Mouse (Mus musculus) embryonic facial prominence, embryonic 10.5 days (tissue): ENCODE measurements around the gene Stxbp4. TPM values are rescaled to one million over a fixed set of nuclear protein-coding genes. Genes with fewer than 3 reads are reported as not detected.

ENCODE experiments used
- DNase-seq: peaks from one replicate; pipeline ENCODE4 v3.0.0-alpha.2; 2017; ENCODE audit warnings: low spot score
- H3K27ac ChIP-seq: fragments of 300-500 bp; sonication (generic); replicated peaks from 2 replicates; pipeline ENCODE4 v1.5.1; 2016; ENCODE audit warnings: mild to moderate bottlenecking
- H3K27me3 ChIP-seq: fragments of 300-500 bp; sonication (generic); replicated peaks from 2 replicates; pipeline ENCODE4 v1.6.1; 2016; ENCODE audit warnings: low read depth, mild to moderate bottlenecking; ENCODE audit not compliant: poor library complexity, severe bottlenecking
- H3K36me3 ChIP-seq: fragments of 300-500 bp; sonication (generic); replicated peaks from 2 replicates; pipeline ENCODE4 v1.6.1; 2016; ENCODE audit warnings: mild to moderate bottlenecking, moderate library complexity
- H3K4me1 ChIP-seq: fragments of 300-500 bp; sonication (generic); 2 replicates; pipeline ENCODE4 v1.6.1; 2016
- H3K4me3 ChIP-seq: fragments of 300-500 bp; sonication (generic); 2 replicates; pipeline ENCODE4 v1.5.1; 2016; ENCODE audit warnings: mild to moderate bottlenecking, moderate library complexity
- H3K9me3 ChIP-seq: fragments of 300-500 bp; sonication (generic); 2 replicates; pipeline ENCODE4 v1.6.1; 2016; ENCODE audit warnings: mild to moderate bottlenecking
- WGBS: fragments of 180-500 bp; shearing (Covaris S2); methylation state at CpG from one replicate; pipeline ENCODE4 v1.1.7; 2016; 5-methylcytosine and 5-hydroxymethylcytosine counted together
- polyA plus RNA-seq: library from polyadenylated mRNA; unstranded; fragments of >200 nt; fragmentation: Nextera tagmentation; extraction: Ambion mirVana; gene quantifications from 2 replicates; pipeline ENCODE4 v1.2.1, GENCODE M21; 2016

Stxbp4 gene
- polyA plus RNA-seq, 1 experiment from 2014 or later, result 37.9 TPM

- DNase-seq, result no peak
- Histone ChIP-seq H3K27me3 (no peaks in the 10 kb centered on the region), H3K4me3 (no peak overlapping the region), H3K9me3 (no peaks in the 10 kb centered on the region), H3K36me3 (peaks cover 13% of the 10 kb centered on the region), H3K4me1 (peaks cover 38% of the 10 kb centered on the region), H3K27ac (peak overlapping the region; percentile 78)
- WGBS, result 68% methylated on average over 3 of the region's 3 CpGs
Observed at GRCm38 (mm10) chr11:90666144-90666757, 28.4 kb upstream of the Stxbp4 start.

- 17% methylated on average over 6 of the region's 6 CpGs for WGBS
- Histone ChIP-seq H3K4me3 (no peak overlapping the region), H3K27ac (peak overlapping the region; percentile 78)
Observed at GRCm38 (mm10) chr11:90665161-90665560, 27.3 kb upstream of the Stxbp4 start.

GRCm38 (mm10) chr11:90664345-90664986 lies 26.6 kb upstream of the Stxbp4 start:
- DNase-seq, result no peak
- Histone ChIP-seq H3K36me3 (peaks cover 11% of the 10 kb centered on the region), H3K27ac (peak overlapping the region; percentile 78), H3K4me1 (peaks cover 38% of the 10 kb centered on the region), H3K27me3 (no peaks in the 10 kb centered on the region), H3K4me3 (no peak overlapping the region), H3K9me3 (no peaks in the 10 kb centered on the region)
- 30% methylated on average over 8 of the region's 8 CpGs for WGBS

More at GRCm38 (mm10) chr11:90665161-90665560, 27.3 kb upstream of the Stxbp4 start:
- peaks cover 18% of the 10 kb centered on the region for H3K36me3 ChIP-seq
- no peaks in the 10 kb centered on the region for H3K27me3 ChIP-seq
- peak; percentile 60 for DNase-seq
- peaks cover 38% of the 10 kb centered on the region for H3K4me1 ChIP-seq
- H3K9me3 ChIP-seq, result no peaks in the 10 kb centered on the region

GRCm38 (mm10) chr11:90663618-90664297 lies 25.9 kb upstream of the Stxbp4 start:
- Histone ChIP-seq H3K36me3 (peaks cover 16% of the 10 kb centered on the region), H3K4me3 (no peak overlapping the region), H3K27me3 (no peaks in the 10 kb centered on the region), H3K9me3 (no peaks in the 10 kb centered on the region), H3K4me1 (peaks cover 38% of the 10 kb centered on the region), H3K27ac (peak overlapping the region; percentile 78)
- whole genome bisulfite sequencing, result 42% methylated on average over 5 of the region's 5 CpGs
- no peak for DNase-seq

- Histone ChIP-seq H3K4me1 (peaks cover 38% of the 10 kb centered on the region), H3K36me3 (peaks cover 15% of the 10 kb centered on the region), H3K27me3 (no peaks in the 10 kb centered on the region), H3K4me3 (no peak overlapping the region), H3K9me3 (no peaks in the 10 kb centered on the region), H3K27ac (peak overlapping the region; percentile 57; the same call in 1 of the 2 replicates)
- WGBS, result 81% methylated on average over 3 of the region's 3 CpGs
- DNase-seq, result no peak
Observed at GRCm38 (mm10) chr11:90663052-90663451, 25.2 kb upstream of the Stxbp4 start.

- Histone ChIP-seq H3K4me3 (no peak overlapping the region), H3K4me1 (peaks cover 27% of the 10 kb centered on the region), H3K27ac (no peak overlapping the region), H3K27me3 (no peaks in the 10 kb centered on the region), H3K9me3 (no peaks in the 10 kb centered on the region), H3K36me3 (peaks cover 29% of the 10 kb centered on the region)
- no peak for DNase-seq
- 86% methylated on average over 4 of the region's 4 CpGs for WGBS
Observed at GRCm38 (mm10) chr11:90660662-90661061, 22.8 kb upstream of the Stxbp4 start.

- no peak for DNase-seq
- H3K4me3 ChIP-seq, result no peak overlapping the region
- H3K27ac ChIP-seq, result no peak overlapping the region
- H3K27me3 ChIP-seq, result no peaks in the 10 kb centered on the region
- no peaks in the 10 kb centered on the region for H3K9me3 ChIP-seq
- H3K4me1 ChIP-seq, result no peaks in the 10 kb centered on the region
- H3K36me3 ChIP-seq, result peaks cover 44% of the 10 kb centered on the region
- 88% methylated on average over 12 of the region's 12 CpGs for WGBS
Observed at GRCm38 (mm10) chr11:90657527-90657926, 19.6 kb upstream of the Stxbp4 start.

- H3K27me3 ChIP-seq, result no peaks in the 10 kb centered on the region
- H3K4me1 ChIP-seq, result no peaks in the 10 kb centered on the region
- WGBS, result 89% methylated on average over 4 of the region's 4 CpGs
- no peaks in the 10 kb centered on the region for H3K9me3 ChIP-seq
- H3K27ac ChIP-seq, result no peak overlapping the region
- DNase-seq, result no peak
- no peak overlapping the region for H3K4me3 ChIP-seq
- H3K36me3 ChIP-seq, result peaks cover 72% of the 10 kb centered on the region
Observed at GRCm38 (mm10) chr11:90652603-90653002, 14.7 kb upstream of the Stxbp4 start.

GRCm38 (mm10) chr11:90650231-90650885 lies 12.5 kb upstream of the Stxbp4 start:
- no peaks in the 10 kb centered on the region for H3K4me1 ChIP-seq
- DNase-seq, result no peak
- H3K4me3 ChIP-seq, result no peak overlapping the region
- no peaks in the 10 kb centered on the region for H3K9me3 ChIP-seq
- no peak overlapping the region for H3K27ac ChIP-seq
- H3K36me3 ChIP-seq, result peaks cover 79% of the 10 kb centered on the region
- H3K27me3 ChIP-seq, result no peaks in the 10 kb centered on the region
- WGBS, result 83% methylated on average over 9 of the region's 9 CpGs

GRCm38 (mm10) chr11:90649777-90650176 lies 11.9 kb upstream of the Stxbp4 start:
- Histone ChIP-seq H3K4me3 (no peak overlapping the region), H3K4me1 (no peaks in the 10 kb centered on the region), H3K36me3 (peaks cover 81% of the 10 kb centered on the region), H3K27ac (no peak overlapping the region), H3K9me3 (no peaks in the 10 kb centered on the region), H3K27me3 (no peaks in the 10 kb centered on the region)
- DNase-seq, result no peak
- 94% methylated on average over 6 of the region's 6 CpGs for WGBS

- H3K4me1 ChIP-seq, result peaks cover 19% of the 10 kb centered on the region
- H3K9me3 ChIP-seq, result no peaks in the 10 kb centered on the region
- WGBS, result under 1% methylated on average over 54 of the region's 54 CpGs
- peak overlapping the region; percentile 98 for H3K27ac ChIP-seq
- peak overlapping the region; percentile 99 for H3K4me3 ChIP-seq
- H3K36me3 ChIP-seq, result peaks cover 32% of the 10 kb centered on the region
- peak; percentile 73 for DNase-seq
- H3K27me3 ChIP-seq, result no peaks in the 10 kb centered on the region
Observed at GRCm38 (mm10) chr11:90638312-90638830, 487 bp upstream of the Stxbp4 start.

- Histone ChIP-seq H3K9me3 (no peaks in the 10 kb centered on the region), H3K4me3 (no peak overlapping the region), H3K27me3 (no peaks in the 10 kb centered on the region), H3K27ac (no peak overlapping the region), H3K36me3 (peaks cover 20% of the 10 kb centered on the region), H3K4me1 (peaks cover 18% of the 10 kb centered on the region)
- DNase-seq, result no peak
- 89% methylated on average over 3 of the region's 3 CpGs for WGBS
Observed at GRCm38 (mm10) chr11:90634661-90635060, 3.2 kb downstream of the Stxbp4 start.
